Mouse (Mus musculus): ENCODE data around the gene Sbno1.
"Not testable (repeated sequence)": the region's sequence is repeated elsewhere in the genome, so short reads cannot be mapped to it uniquely, and the experiment has no call there.

Sbno1 gene

GRCm38 (mm10) chr5:124380121-124380520 lies 45.7 kb downstream of the Sbno1 start:
- in situ Hi-C loops (cut with MboI, MseI): loop anchor here (10.0 to 25.0 kb wide), 2 partner anchors 605 to 1943 kb away; no protein-coding TSS in a partner anchor

- in situ Hi-C loops (cut with MboI, MseI): loop anchor here in 1 of 2 experiments (25.0 kb wide), 1 partner anchor 1940 kb away; no protein-coding TSS in a partner anchor
These were observed 48.7 kb downstream of the Sbno1 start for GRCm38 (mm10) chr5:124377149-124377548.

GRCm38 (mm10) chr5:124376401-124376800 lies 49.4 kb downstream of the Sbno1 start:
- in situ Hi-C loops (cut with MboI, MseI): loop anchor here in 1 of 2 experiments (25.0 kb wide), 1 partner anchor 1939 kb away; no protein-coding TSS in a partner anchor

- in situ Hi-C loops (cut with MboI, MseI): loop anchor here (5.0 kb wide), 1 partner anchor 338 kb away; no protein-coding TSS in a partner anchor
These were observed 51.5 kb downstream of the Sbno1 start for GRCm38 (mm10) chr5:124374298-124374697.

- in situ Hi-C loops (cut with MboI, MseI): no loop called here
These were observed 59.1 kb downstream of the Sbno1 start for GRCm38 (mm10) chr5:124366721-124367120.

- in situ Hi-C loops (cut with MboI, MseI): no loop called here
These were observed 60.0 kb downstream of the Sbno1 start for GRCm38 (mm10) chr5:124365754-124366153.

GRCm38 (mm10) chr5:124364173-124364918 lies 61.5 kb downstream of the Sbno1 start:
- in situ Hi-C loops (cut with MboI, MseI): no loop called here

GRCm38 (mm10) chr5:124362982-124363381 lies 62.8 kb downstream of the Sbno1 start, which contains the start of gene Cdk2ap1:
TSS of gene Cdk2ap1 (minus strand) at chr5:124363082.
- in situ Hi-C loops (cut with MboI, MseI): not testable (repeated sequence)

GRCm38 (mm10) chr5:124359641-124360040 lies 66.2 kb downstream of the Sbno1 start:
- in situ Hi-C loops (cut with MboI, MseI): loop anchor here in 1 of 2 experiments (10.0 kb wide), 1 partner anchor 185 kb away; the partner anchor contains the start of gene Tmed2

- in situ Hi-C loops (cut with MboI, MseI): loop anchor here in 1 of 2 experiments (10.0 kb wide), 1 partner anchor 188 kb away; the partner anchor contains the start of gene Tmed2
These were observed 69.1 kb downstream of the Sbno1 start for GRCm38 (mm10) chr5:124356695-124357094.

- in situ Hi-C loops (cut with MboI, MseI): loop anchor here in 1 of 2 experiments (10.0 kb wide), 1 partner anchor 189 kb away; the partner anchor contains the start of gene Tmed2
These were observed 70.3 kb downstream of the Sbno1 start for GRCm38 (mm10) chr5:124355425-124355959.

- in situ Hi-C loops (cut with MboI, MseI): loop anchor here in 1 of 2 experiments (10.0 kb wide), 1 partner anchor 190 kb away; the partner anchor contains the start of gene Tmed2
These were observed 71.0 kb downstream of the Sbno1 start for GRCm38 (mm10) chr5:124354574-124355424.

GRCm38 (mm10) chr5:124353726-124354547 lies 71.9 kb downstream of the Sbno1 start:
- in situ Hi-C loops (cut with MboI, MseI): loop anchor here in 1 of 2 experiments (10.0 kb wide), 1 partner anchor 191 kb away; the partner anchor contains the start of gene Tmed2

GRCm38 (mm10) chr5:124353011-124353725 lies 72.6 kb downstream of the Sbno1 start:
- in situ Hi-C loops (cut with MboI, MseI): loop anchor here in 1 of 2 experiments (10.0 kb wide), 1 partner anchor 192 kb away; the partner anchor contains the start of gene Tmed2

GRCm38 (mm10) chr5:124352141-124352920 lies 73.5 kb downstream of the Sbno1 start:
- in situ Hi-C loops (cut with MboI, MseI): loop anchor here in 1 of 2 experiments (10.0 kb wide), 1 partner anchor 192 kb away; the partner anchor contains the start of gene Tmed2

- in situ Hi-C loops (cut with MboI, MseI): loop anchor here in 1 of 2 experiments (10.0 kb wide), 1 partner anchor 193 kb away; the partner anchor contains the start of gene Tmed2
These were observed 74.2 kb downstream of the Sbno1 start for GRCm38 (mm10) chr5:124351604-124352003.

GRCm38 (mm10) chr5:124351111-124351560 lies 74.7 kb downstream of the Sbno1 start:
- in situ Hi-C loops (cut with MboI, MseI): loop anchor here in 1 of 2 experiments (10.0 kb wide), 1 partner anchor 194 kb away; the partner anchor contains the start of gene Tmed2

- in situ Hi-C loops (cut with MboI, MseI): loop anchor here in 1 of 2 experiments (10.0 kb wide), 1 partner anchor 194 kb away; the partner anchor contains the start of gene Tmed2
These were observed 75.5 kb downstream of the Sbno1 start for GRCm38 (mm10) chr5:124350350-124350749.
